Mouse (Mus musculus): ENCODE results near the gene Fanci. TPM values are rescaled to one million over a fixed set of nuclear protein-coding genes. Genes with fewer than 3 reads are reported as not detected.

Gene Fanci
- polyA plus RNA-seq, 1 experiment from 2014 or later: 10.6 TPM

DNA sequence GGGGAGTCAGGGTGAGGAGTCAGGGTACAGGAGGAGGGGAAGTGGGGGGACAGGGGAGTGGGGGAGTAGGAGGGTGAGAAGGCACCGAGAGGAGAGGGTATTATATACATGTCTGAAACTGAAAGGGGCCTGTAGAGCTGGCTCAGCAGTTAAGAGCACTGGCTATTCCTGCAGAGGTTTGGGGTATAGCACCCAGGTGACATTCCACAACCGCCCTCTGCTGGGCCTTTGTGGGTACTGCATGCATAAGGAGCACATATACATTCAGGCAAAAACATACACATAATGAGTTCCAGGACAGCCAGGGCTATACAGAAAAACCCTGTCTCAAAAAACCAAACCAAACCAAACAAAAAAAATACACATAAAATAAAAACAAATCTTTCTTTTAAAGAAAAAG lies 81.1 kb downstream of the Fanci start:
- no peak overlapping the region for H3K4me2 ChIP-seq
- H3K27me3 ChIP-seq (ENCODE audit: control insufficient read depth, insufficient read depth, low read length): no peaks in the 10 kb centered on the region
- ATAC-seq (replicated peaks; ENCODE audit: insufficient number of reproducible peaks, low FRiP score, low TSS enrichment): no peak
- no peak overlapping the region for H3K4me3 ChIP-seq (ENCODE audit: low read depth, low read length)
- no peaks in the 10 kb centered on the region; the same call in 1 of the 2 replicates for H3K9me3 ChIP-seq (replicated peaks; ENCODE audit: control insufficient read depth, low read length)
- H3K36me3 ChIP-seq (ENCODE audit: control insufficient read depth, insufficient read depth, low read length): no peaks in the 10 kb centered on the region; the same call in 1 of the 2 replicates
- peaks cover 9% of the 10 kb centered on the region for H3K4me1 ChIP-seq (ENCODE audit: control insufficient read depth, insufficient read depth, low read length)
- no peak overlapping the region for H3K9ac ChIP-seq (ENCODE audit: low read depth, low read length)
- no peak overlapping the region for H3K27ac ChIP-seq (ENCODE audit: low read depth, low read length)
- whole genome bisulfite sequencing (ENCODE audit: insufficient replicate concordance): 66% methylated on average over 2 of the region's 2 CpGs

DNA sequence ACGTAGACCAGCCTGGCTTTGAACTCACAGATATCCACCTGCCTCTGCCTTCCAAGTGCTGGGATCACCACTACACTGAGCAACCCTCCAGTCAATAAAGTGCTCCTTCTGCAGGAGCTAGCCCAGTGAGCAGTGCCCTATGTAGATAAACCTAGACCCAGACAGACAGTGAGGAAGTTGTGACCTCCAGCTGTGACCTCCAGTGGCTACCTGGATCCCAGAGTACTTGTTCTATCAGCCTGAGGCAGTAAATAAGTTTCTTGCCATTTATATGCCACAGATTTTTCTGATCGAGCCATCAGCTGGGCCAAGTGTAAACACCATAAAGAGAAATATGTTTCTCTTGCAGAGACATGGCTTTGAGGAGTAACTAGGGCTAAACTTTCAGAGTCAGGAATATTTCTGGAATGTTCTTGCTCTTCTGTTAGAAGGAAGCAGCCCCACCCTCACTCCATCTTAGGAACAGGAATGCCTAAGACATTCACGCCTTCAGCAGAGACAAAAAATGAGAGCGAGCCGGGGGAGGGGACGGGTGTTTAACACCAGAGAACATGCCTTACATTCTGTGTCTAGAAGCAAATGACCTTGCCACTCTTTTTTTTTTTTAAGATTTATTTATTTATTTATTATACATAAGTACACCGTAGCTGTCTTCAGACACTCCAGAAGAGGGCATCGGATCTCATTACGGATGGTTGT lies 81.9 kb downstream of the Fanci start:
- WGBS (ENCODE audit: insufficient replicate concordance): 82% methylated on average over 9 of the region's 9 CpGs
- no peak overlapping the region for H3K27ac ChIP-seq (ENCODE audit: low read depth, low read length)
- H3K36me3 ChIP-seq (ENCODE audit: control insufficient read depth, insufficient read depth, low read length): no peaks in the 10 kb centered on the region; the same call in 1 of the 2 replicates
- H3K9me3 ChIP-seq (replicated peaks; ENCODE audit: control insufficient read depth, low read length): no peaks in the 10 kb centered on the region; the same call in 1 of the 2 replicates
- no peak overlapping the region for H3K9ac ChIP-seq (ENCODE audit: low read depth, low read length)
- no peak for ATAC-seq (replicated peaks; ENCODE audit: insufficient number of reproducible peaks, low FRiP score, low TSS enrichment)
- no peaks in the 10 kb centered on the region for H3K27me3 ChIP-seq (ENCODE audit: control insufficient read depth, insufficient read depth, low read length)
- no peak overlapping the region for H3K4me3 ChIP-seq (ENCODE audit: low read depth, low read length)
- no peak overlapping the region for H3K4me2 ChIP-seq
- H3K4me1 ChIP-seq (ENCODE audit: control insufficient read depth, insufficient read depth, low read length): peaks cover 7% of the 10 kb centered on the region

- Histone ChIP-seq H3K9ac (ENCODE audit: low read depth, low read length) (no peak overlapping the region), H3K4me1 (ENCODE audit: control insufficient read depth, insufficient read depth, low read length) (no peaks in the 10 kb centered on the region), H3K27ac (ENCODE audit: low read depth, low read length) (no peak overlapping the region), H3K36me3 (ENCODE audit: control insufficient read depth, insufficient read depth, low read length) (no peaks in the 10 kb centered on the region; the same call in 1 of the 2 replicates), H3K4me2 (no peak overlapping the region), H3K4me3 (ENCODE audit: low read depth, low read length) (no peak overlapping the region), H3K27me3 (ENCODE audit: control insufficient read depth, insufficient read depth, low read length) (no peaks in the 10 kb centered on the region), H3K9me3 (replicated peaks; ENCODE audit: control insufficient read depth, low read length) (no peaks in the 10 kb centered on the region; the same call in 1 of the 2 replicates)
- WGBS (ENCODE audit: insufficient replicate concordance): 78% methylated on average over 5 of the region's 5 CpGs
- ATAC-seq (replicated peaks; ENCODE audit: insufficient number of reproducible peaks, low FRiP score, low TSS enrichment): no peak
Observed at GRCm38 (mm10) chr7:79474831-79475399, 83.2 kb downstream of the Fanci start.

- Histone ChIP-seq H3K27me3 (ENCODE audit: control insufficient read depth, insufficient read depth, low read length) (peaks cover 5% of the 10 kb centered on the region; the same call in 1 of the 2 replicates), H3K4me1 (ENCODE audit: control insufficient read depth, insufficient read depth, low read length) (no peaks in the 10 kb centered on the region), H3K27ac (ENCODE audit: low read depth, low read length) (no peak overlapping the region), H3K36me3 (ENCODE audit: control insufficient read depth, insufficient read depth, low read length) (no peaks in the 10 kb centered on the region), H3K4me2 (no peak overlapping the region), H3K9ac (ENCODE audit: low read depth, low read length) (no peak overlapping the region), H3K4me3 (ENCODE audit: low read depth, low read length) (no peak overlapping the region), H3K9me3 (replicated peaks; ENCODE audit: control insufficient read depth, low read length) (no peaks in the 10 kb centered on the region)
- ATAC-seq (replicated peaks; ENCODE audit: insufficient number of reproducible peaks, low FRiP score, low TSS enrichment): no peak
- 49% methylated on average over 10 of the region's 10 CpGs for WGBS (ENCODE audit: insufficient replicate concordance)
Observed at GRCm38 (mm10) chr7:79486528-79486927, 94.8 kb downstream of the Fanci start.

DNA sequence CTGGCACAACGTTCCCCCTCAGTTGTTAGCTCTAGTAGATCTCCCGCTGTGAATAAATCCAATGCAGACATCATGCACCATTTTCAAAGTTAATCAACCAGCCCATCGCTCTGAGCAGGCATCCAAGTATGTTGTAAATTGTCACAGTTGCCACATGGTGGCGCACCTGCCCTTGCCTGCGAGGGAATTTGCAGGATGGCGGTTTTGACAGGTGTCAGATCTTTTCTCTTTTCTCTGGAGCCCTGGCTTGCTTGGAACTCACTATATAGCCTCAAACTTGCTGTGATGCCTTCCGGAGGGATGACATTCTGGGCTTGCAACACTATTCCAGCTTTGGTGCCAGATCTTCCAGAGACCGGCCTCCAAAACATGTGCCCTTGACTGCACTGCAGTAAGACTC lies 102.2 kb downstream of the Fanci start:
- Histone ChIP-seq H3K27ac (ENCODE audit: low read depth, low read length) (no peak overlapping the region), H3K27me3 (ENCODE audit: control insufficient read depth, insufficient read depth, low read length) (peaks cover 49% of the 10 kb centered on the region), H3K4me3 (ENCODE audit: low read depth, low read length) (no peak overlapping the region), H3K4me1 (ENCODE audit: control insufficient read depth, insufficient read depth, low read length) (no peaks in the 10 kb centered on the region), H3K9me3 (replicated peaks; ENCODE audit: control insufficient read depth, low read length) (no peaks in the 10 kb centered on the region), H3K36me3 (ENCODE audit: control insufficient read depth, insufficient read depth, low read length) (no peaks in the 10 kb centered on the region), H3K4me2 (no peak overlapping the region), H3K9ac (ENCODE audit: low read depth, low read length) (no peak overlapping the region)
- ATAC-seq (replicated peaks; ENCODE audit: insufficient number of reproducible peaks, low FRiP score, low TSS enrichment): no peak
- WGBS (ENCODE audit: insufficient replicate concordance): 10% methylated on average over 8 of the region's 8 CpGs

GRCm38 (mm10) chr7:79495988-79496815 lies 104.5 kb downstream of the Fanci start:
- ATAC-seq (replicated peaks; ENCODE audit: insufficient number of reproducible peaks, low FRiP score, low TSS enrichment): no peak; the same call in 1 of the 2 replicates
- 2% methylated on average over 38 of the region's 38 CpGs for WGBS (ENCODE audit: insufficient replicate concordance)

GRCm38 (mm10) chr7:79496816-79497328 lies 105.1 kb downstream of the Fanci start:
- peaks cover 78% of the 10 kb centered on the region for H3K27me3 ChIP-seq (ENCODE audit: control insufficient read depth, insufficient read depth, low read length)
- H3K4me3 ChIP-seq (ENCODE audit: low read depth, low read length): no peak overlapping the region
- peaks cover 3% of the 10 kb centered on the region; the same call in 1 of the 2 replicates for H3K4me1 ChIP-seq (ENCODE audit: control insufficient read depth, insufficient read depth, low read length)
- no peak overlapping the region for H3K27ac ChIP-seq (ENCODE audit: low read depth, low read length)
- H3K4me2 ChIP-seq: no peak overlapping the region
- H3K9ac ChIP-seq (ENCODE audit: low read depth, low read length): no peak overlapping the region
- no peaks in the 10 kb centered on the region for H3K36me3 ChIP-seq (ENCODE audit: control insufficient read depth, insufficient read depth, low read length)
- 7% methylated on average over 9 of the region's 9 CpGs for WGBS (ENCODE audit: insufficient replicate concordance)
- no peak for ATAC-seq (replicated peaks; ENCODE audit: insufficient number of reproducible peaks, low FRiP score, low TSS enrichment)
- H3K9me3 ChIP-seq (replicated peaks; ENCODE audit: control insufficient read depth, low read length): no peaks in the 10 kb centered on the region

More at GRCm38 (mm10) chr7:79495988-79496815, 104.5 kb downstream of the Fanci start:
- Histone ChIP-seq H3K27ac (ENCODE audit: low read depth, low read length) (no peak overlapping the region), H3K27me3 (ENCODE audit: control insufficient read depth, insufficient read depth, low read length) (peaks cover 71% of the 10 kb centered on the region), H3K9me3 (replicated peaks; ENCODE audit: control insufficient read depth, low read length) (no peaks in the 10 kb centered on the region), H3K4me3 (ENCODE audit: low read depth, low read length) (peak overlapping the region; percentile 8; the same call in 1 of the 2 replicates), H3K4me1 (ENCODE audit: control insufficient read depth, insufficient read depth, low read length) (peaks cover 3% of the 10 kb centered on the region; the same call in 1 of the 2 replicates), H3K9ac (ENCODE audit: low read depth, low read length) (no peak overlapping the region), H3K36me3 (ENCODE audit: control insufficient read depth, insufficient read depth, low read length) (no peaks in the 10 kb centered on the region), H3K4me2 (peak overlapping the region; percentile 42)

- H3K4me1 ChIP-seq (ENCODE audit: control insufficient read depth, insufficient read depth, low read length): peaks cover 3% of the 10 kb centered on the region; the same call in 1 of the 2 replicates
- H3K9me3 ChIP-seq (replicated peaks; ENCODE audit: control insufficient read depth, low read length): no peaks in the 10 kb centered on the region
- no peaks in the 10 kb centered on the region for H3K36me3 ChIP-seq (ENCODE audit: control insufficient read depth, insufficient read depth, low read length)
- WGBS (ENCODE audit: insufficient replicate concordance): 2% methylated on average over 20 of the region's 20 CpGs
- H3K4me3 ChIP-seq (ENCODE audit: low read depth, low read length): no peak overlapping the region
- ATAC-seq (replicated peaks; ENCODE audit: insufficient number of reproducible peaks, low FRiP score, low TSS enrichment): no peak
- H3K27me3 ChIP-seq (ENCODE audit: control insufficient read depth, insufficient read depth, low read length): peaks cover 86% of the 10 kb centered on the region
- H3K4me2 ChIP-seq: no peak overlapping the region
- H3K27ac ChIP-seq (ENCODE audit: low read depth, low read length): no peak overlapping the region
- no peak overlapping the region for H3K9ac ChIP-seq (ENCODE audit: low read depth, low read length)
Observed at GRCm38 (mm10) chr7:79497701-79498115, 106.0 kb downstream of the Fanci start.

Measured in heart, embryonic 11.5 days (tissue).